Mouse (Mus musculus) adrenal gland, adult (tissue): ENCODE results near the gene Agpat3.

Experiments
- DNase-seq, 2 experiments: peaks; one replicate each; pipeline ENCODE4 v3.0.0; 2022 to 2023; ENCODE audit warnings: low spot score in 1 of 2; ENCODE audit not compliant: inconsistent age in 2 of 2

The Agpat3 gene

GRCm38 (mm10) chr10:78297576-78298484 is 54.5 kb downstream of the Agpat3 start:
- DNase-seq: peak; percentile 90 to 96

- DNase-seq: peak; percentile 62 to 89
Observed at GRCm38 (mm10) chr10:78296980-78297379, 55.3 kb downstream of the Agpat3 start.

GRCm38 (mm10) chr10:78296371-78296770 is 55.9 kb downstream of the Agpat3 start:
- peak; percentile 67 to 91 for DNase-seq

DNA sequence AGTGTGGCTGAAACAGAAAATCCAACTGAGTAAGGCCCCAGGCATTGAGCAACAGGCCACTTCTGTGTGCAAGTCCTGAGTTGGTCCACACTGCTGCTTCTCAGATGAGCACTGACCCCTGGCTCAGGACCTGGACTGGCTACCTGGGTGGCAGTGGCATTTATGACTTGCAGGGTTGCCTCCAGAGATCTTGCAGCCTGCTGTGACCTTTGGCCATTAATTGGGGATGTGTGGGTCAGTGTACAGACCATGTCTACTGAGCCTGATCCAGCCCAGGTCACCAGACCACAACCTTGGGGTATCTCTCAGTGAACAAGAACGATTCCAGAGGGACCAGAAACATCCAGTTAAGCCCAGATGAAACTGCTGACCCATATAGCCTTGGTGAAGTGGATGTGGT is 58.7 kb downstream of the Agpat3 start:
- no peak for DNase-seq

DNA sequence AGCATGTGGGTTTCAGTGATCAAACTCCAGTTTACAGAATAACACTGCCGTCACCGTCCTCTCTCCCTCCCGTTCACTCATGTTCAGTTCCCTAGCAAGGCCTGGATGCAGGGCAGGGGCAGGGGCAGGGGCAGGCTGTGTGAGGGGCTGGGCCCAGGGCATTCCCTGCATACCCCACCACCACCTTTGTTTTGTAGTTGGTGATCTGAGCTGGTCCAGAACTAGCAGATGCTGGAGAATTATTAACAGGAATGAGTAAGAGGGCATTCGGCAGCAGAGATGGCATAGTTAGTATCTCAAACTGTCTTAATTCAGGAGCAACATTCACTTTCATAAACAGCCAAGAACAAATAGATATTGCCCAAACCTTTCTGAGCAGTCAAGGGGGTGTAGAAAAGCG is 59.9 kb downstream of the Agpat3 start:
- no peak for DNase-seq

GRCm38 (mm10) chr10:78290730-78291535 is 61.4 kb downstream of the Agpat3 start:
- DNase-seq: peak in 1 of 2 experiments; percentile 86

GRCm38 (mm10) chr10:78288896-78289295 is 63.4 kb downstream of the Agpat3 start:
- DNase-seq: no peak

GRCm38 (mm10) chr10:78288135-78288534 is 64.2 kb downstream of the Agpat3 start:
- no peak for DNase-seq

DNA sequence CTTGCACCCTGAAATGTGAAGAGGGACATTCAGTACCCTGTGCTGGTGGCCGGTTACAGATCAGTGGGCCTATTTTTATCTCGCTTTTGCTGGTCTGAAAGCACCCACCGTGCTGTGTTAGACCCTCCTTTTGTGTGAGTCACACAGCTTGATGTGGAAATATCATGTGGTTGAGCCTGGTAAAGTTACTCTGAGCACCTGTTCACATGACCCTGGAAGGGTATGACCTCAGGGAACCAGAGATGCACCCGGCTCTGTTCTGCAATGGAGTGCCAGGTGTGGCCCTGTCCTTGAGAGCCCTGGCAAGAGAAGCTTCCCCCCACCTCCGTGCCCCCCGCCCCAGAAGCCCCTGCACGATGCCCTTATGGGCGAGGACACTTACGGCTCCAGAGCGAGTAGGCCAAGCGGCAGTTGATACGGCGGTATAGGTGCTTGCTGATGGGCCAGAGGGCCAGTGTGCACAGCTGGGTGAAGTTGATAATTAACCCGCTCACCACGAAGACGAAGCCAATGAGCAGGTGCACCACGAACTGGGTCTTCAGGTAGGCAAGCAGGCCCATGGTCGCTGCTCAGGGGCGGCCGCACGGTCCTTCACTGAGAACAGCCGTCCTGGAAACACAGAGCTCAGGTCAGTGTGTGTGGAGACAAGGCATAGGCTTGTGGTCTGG is 64.7 kb downstream of the Agpat3 start:
- no peak for DNase-seq

GRCm38 (mm10) chr10:78285959-78286358 is 66.3 kb downstream of the Agpat3 start:
- no peak for DNase-seq

- no peak for DNase-seq
Observed at GRCm38 (mm10) chr10:78285409-78285808, 66.9 kb downstream of the Agpat3 start.

DNA sequence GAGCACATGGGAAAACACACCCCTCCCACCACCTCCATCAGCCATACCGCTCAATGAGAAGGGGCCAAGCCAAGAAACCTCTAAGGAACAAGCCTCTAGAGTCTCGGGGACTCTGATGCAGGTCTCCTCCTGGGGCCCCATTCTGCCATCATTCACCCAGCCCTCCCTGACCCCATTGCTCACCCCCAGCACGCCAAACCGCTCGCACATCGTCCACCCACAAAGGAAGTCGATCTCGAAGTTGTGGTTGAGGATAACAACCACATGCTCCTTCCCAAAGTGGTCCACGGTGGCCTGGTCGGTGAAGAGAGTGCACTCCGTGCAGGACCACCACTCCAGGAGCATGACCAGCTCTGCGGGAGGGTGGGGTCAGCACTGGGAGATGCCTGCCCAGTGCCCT is 67.5 kb downstream of the Agpat3 start:
- no peak for DNase-seq

DNA sequence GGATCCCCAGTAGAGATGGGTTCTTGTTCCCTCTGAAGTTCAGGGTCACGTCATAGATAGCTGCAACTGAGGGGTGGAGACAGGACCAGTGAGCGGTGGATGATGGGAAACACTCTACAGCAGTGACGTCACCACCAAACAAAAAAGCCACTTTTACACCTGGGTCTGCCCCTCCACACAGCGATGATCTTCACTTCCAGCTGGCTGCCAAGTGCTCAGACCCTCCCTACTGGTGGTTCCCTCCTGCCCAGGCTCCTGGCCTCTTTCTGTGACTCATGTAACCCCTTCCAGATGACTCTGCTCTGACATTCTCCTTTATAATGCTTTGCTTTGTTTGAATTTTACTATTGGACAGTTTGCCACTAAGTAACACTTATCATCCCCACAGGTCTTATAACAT is 69.9 kb downstream of the Agpat3 start:
- peak; percentile 60 to 82 for DNase-seq

DNA sequence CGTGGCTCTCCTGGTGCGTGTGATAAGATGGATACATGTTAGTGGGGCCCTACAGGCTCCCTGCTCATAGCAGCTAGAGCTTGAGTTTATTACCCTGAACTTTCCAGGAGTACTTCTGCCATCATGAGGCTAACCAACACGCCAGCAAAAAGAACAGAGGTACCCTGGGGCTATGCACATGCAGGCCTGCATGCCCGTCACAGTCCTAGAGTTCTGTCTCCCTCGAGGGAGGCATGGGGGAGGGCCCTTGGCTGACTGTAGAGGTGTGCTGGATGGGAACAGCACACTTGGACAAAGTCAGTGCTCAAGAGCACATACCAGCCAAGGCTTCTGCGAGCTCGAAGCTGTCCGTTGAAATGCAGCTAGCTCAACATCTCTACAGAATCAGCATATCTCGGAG is 71.8 kb downstream of the Agpat3 start:
- DNase-seq: no peak

DNA sequence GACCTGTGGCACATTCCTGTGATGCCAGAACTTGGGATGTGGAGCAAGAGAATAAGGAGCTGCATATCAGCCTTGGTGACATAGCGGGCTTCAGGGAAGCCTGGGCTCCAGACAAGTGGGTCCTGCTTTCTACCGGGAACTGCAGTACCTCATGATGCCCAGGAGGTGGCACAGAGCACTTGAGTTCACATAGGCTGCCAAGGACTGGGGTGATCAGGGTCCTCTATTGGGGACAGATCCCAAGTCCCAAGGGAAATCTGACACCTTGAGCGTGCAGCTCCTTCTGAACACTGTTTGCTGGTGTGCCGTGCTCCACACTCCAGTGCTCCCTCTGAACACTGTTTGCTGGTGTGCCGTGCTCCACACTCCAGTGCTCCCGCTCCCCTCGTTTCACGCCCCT is 73.1 kb downstream of the Agpat3 start:
- DNase-seq: peak; percentile 52 to 82

DNA sequence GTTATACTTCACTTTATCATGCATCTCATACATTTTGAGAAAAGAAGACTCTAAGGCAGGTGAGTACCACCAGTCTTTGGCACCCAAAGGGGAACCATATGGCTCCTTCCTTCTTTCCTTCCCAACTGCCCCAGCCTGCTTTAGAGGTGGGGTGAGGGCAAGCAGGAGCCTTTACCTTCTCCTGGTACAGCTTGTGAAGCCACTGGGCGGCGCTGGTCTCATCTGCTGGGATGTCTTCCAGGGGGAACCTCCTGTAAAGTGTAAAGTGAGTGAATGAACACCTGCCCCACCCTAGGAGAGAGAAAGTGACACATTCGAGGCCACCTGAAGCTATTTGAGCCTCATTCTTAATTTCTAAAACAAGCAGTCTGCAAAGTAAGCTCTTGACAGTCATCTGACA is 74.5 kb downstream of the Agpat3 start:
- no peak for DNase-seq

- no peak for DNase-seq
Observed at GRCm38 (mm10) chr10:78276242-78276641, 76.0 kb downstream of the Agpat3 start.

GRCm38 (mm10) chr10:78272932-78273331 is 79.4 kb downstream of the Agpat3 start:
- DNase-seq: no peak

DNA sequence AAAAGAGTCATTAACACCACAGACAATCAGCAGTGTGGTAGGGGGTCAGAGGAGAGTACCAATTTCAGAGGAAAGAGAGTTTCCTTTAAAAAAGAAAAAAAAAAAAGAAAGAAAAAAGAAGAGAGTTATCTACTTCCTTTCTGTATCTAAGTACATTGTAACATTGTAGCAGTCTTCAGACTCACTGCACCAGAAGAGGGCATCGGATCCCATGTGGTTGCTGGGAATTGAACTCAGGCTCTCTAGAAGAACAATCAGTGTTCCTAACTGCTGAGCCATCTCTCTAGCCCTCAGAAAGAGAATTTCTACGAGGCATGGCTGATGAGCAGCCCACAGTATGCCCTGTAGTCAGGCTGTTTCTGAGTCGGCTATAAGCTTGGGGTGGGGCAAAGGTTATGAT is 86.4 kb downstream of the Agpat3 start:
- no peak for DNase-seq

DNA sequence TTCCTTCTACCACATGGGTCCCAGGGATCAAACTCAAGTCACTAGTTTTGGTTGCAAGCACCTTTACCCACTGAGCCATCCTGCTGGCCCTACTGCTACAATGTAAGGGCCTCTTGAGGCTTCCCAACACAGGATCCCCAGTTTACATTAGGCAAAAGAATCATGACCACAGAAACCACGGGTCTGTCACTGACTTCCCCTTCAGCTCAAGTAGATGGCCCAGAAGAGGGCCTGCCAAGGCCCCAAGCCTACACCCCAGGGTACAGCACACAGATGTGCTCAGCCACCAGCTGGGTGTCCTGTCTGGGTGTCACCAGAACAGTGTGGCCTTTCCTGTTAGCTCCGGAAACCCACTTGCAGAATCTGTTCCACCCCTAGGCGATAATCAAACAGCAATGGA is 87.6 kb downstream of the Agpat3 start:
- DNase-seq: no peak

DNA sequence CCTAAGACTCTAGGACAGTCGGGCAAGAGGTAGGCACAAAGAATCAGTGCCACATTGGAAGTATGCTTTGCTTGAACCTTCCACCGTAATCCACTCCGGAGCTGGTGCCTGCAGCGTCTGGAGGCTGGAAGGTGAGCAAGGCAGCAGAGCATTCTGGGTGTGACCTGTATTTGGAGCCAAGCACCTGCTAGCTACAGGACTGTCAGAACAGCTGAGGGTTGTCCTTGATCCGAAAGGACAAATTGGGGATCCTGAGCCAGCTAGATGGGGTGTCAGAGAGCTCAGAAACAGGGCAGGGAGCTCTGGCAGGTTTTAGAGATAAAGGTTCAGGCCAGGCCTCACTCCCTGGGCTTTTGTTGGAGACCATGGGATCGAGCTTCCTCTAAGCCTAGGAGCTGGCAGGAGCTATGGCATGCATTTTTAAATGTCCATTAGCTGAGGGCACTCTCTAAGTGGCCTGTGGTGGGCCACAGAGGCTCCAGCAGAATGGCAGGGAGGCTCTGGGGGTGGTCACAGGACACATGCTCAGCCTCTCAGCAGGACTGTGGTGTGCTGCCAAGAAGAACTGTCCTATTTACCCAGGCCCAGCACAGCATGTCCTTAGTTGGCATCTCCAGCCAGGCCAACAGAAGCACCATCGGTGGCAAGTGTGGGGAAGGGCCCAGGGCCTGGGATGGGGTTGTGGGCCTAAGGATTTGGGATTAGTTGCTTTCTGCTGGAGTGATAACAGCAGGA is 91.2 kb downstream of the Agpat3 start:
- no peak for DNase-seq
